Mouse (Mus musculus) left cerebral cortex, postnatal 10 days (tissue): ENCODE measurements around the gene Ckap2. TPM values are rescaled to one million over a fixed set of nuclear protein-coding genes. Genes with fewer than 3 reads are reported as not detected.
"Not testable (repeated sequence)": the region's sequence is repeated elsewhere in the genome, so short reads cannot be mapped to it uniquely, and the experiment has no call there.

ENCODE experiments used
- DNase-seq, 2 experiments: peaks; one replicate each; pipeline ENCODE4 v3.0.0; 2021 to 2022; ENCODE audit warnings: low spot score in 2 of 2, mixed read lengths in 1 of 2; ENCODE audit errors: extremely low spot score in 1 of 2
- intact Hi-C: fragments of 180-260 bp; cut with DNase I; formaldehyde crosslinking; loops from one replicate; pipeline ENCODE4 v1.15.1; 2025
- total RNA-seq, 2 experiments: library from RNA; stranded (reverse); gene quantifications; 2 replicates each; pipeline ENCODE4 v1.2.3; 2021

The Ckap2 gene
- total RNA-seq, 2 experiments from 2014 or later: 2.2 to 2.4 TPM

DNA sequence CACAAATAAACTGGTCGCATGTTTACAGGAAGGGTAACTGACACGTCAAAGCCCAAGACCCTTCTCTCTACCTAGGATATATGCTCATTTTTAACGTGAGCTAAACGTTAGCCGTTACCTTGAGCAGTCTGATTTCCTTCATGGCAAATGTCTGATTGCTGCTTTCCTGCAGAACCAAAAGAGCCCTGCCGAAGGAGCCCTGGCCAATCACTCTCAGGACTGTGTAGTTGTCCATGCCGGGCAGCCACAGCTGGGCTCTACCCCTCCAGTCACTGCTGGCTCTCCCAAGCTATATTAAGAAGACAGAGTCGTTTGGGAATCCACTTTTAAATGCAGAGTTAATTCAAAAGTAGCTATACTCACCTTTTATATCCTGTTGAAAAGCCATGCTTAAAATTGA is 23.4 kb downstream of the Ckap2 start:
- intact Hi-C loops: no loop called here
- no peak for DNase-seq

DNA sequence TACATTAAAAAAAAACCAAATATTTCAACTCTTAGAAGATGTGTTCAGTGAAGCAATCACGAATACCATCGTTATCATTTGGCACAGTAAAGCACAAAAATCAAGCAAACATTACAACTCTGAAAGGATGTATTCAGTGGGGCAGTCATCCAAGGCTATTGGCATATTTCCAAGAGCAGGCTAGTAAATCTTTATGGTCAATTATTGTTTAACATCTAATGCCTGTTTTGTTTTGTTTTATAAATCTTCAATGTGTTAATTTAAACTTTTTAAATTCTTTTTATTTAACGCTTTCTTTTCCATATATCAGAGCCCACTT is 35.3 kb downstream of the Ckap2 start:
- no peak for DNase-seq
- intact Hi-C loops: no loop called here

DNA sequence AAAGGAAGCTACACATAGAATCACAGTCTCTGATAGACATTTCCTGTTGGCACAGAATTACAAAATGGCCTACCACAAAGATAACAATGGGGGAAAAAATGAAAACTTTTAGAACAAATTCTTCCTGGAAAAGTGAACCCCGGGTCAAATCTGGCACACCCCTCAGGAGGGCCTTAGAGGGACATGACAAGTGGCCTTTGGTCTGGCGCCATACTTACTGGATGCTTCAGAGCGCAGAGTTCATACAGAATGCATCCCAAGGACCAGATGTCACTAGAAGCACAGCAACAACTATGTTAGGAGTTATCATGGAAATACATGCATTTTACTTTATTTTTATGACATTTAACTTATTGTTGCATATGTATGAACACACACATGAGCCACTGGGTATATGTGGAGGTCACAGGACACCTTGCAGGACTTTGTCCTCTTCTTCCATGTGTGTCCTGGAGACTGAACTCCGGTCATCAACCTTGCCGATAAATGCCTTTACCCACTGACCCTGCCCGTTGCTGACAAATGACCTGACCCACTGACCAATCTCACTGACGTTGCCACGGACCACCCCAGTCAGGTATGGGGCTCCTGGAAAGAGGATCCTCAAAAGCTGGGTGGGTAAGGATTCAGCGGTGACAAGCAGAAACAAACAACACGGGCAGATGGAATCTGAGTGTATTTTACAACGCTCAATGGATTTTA is 35.8 kb downstream of the Ckap2 start:
- no peak for DNase-seq
- intact Hi-C loops: no loop called here

DNA sequence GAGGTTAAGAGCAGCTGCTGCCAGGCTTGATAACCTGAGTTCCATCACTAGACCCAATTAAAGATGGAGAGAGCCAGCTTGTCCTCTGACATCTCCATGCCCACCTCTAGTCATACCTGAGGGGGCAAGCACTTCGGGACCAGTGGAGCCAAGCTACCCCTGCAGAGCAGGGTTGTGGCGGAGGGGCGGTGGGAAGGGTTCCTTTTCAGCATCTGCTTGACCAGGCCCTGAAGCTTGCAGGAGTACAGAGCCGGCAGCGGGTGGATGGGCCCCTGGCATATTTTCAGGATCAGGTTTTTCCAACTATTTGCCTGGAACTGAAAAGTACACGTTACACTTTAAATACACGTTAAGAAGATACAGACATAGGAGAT is 37.3 kb downstream of the Ckap2 start:
- DNase-seq: no peak
- intact Hi-C loops: no loop called here

DNA sequence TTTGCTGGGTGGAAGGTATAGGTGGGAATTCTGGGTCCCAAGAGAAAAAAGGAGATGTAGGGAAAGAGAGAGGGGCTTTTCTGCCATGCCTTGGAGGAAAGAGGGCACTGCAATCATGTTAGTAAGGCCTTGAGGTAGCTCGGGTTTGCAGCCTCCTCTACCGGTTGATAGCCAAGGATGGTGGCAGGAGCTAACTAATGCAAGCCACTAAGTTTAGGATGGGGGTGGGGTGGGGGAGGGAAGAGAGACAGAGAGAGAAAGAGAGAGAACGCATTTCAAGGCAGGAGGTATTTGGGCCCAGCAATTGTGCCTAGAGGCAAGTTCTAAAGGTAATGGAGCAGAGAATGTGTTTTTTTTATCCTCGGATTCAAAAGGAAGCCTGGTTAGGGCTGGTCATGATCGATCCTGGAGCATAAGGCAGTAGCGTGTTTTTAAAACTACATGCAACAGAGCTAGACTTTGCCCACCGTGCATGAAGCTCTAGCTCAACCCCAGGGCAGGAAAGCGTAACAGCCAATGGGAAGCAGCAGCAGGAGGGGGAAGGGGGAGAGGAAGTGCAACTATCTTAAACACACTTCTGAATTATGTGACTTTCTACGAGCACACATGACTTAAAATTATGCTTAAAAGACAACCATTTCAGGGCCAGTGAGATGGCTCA is 37.8 kb downstream of the Ckap2 start:
- intact Hi-C loops: no loop called here
- no peak for DNase-seq

DNA sequence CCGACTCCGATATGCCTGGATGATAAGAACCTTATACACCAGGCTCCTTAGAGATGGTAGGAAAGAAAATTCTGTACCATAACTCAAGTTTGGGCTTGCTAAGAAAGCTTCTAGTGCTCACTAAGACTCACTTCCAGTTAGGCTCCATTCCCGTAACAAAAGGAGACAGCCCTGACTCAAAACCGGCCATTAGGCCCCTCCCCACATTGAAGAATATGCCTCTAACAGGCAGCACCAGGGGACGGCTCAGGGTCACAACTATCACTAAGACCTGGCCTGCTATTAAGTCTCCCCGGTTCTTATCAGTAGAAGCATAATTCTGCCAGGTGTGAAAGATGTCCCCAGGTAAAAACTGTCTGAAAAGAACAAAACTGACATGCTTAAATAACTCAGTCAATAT is 39.8 kb downstream of the Ckap2 start:
- DNase-seq: no peak
- intact Hi-C loops: no loop called here

DNA sequence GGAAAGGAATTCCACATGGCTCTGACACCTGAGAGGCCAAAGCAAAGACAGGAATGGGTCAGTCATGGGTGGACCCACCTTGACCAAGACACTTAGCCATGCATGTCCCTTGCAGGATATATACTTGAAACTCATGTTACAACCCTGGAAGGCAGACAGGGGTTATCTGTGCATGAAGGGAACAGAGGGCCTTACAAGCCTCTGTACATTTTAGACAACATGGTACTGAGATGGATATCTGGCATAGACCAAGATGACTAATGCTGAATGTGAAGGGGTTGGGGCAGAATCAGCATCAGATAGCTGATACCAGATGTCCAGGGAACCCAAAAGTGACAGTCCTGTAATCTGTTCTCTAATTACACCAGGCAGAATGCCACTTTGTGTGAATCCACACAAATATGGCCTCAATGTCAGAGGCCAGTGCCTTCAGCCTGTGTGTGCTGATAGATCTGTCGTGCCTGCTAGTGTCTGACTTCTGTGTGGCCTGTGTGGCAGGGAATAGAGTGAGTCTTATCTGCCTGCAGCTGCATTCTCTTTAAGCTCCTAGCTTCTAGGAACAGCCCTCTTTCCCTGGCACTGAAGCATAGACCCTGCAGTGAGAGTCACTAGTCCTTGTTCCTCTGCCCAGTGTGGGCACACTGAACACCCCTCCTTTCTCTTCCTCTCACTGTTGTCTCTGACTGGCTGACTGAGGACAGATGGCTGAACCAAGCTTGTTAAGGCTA is 41.7 kb downstream of the Ckap2 start:
- DNase-seq: no peak
- intact Hi-C loops: no loop called here

DNA sequence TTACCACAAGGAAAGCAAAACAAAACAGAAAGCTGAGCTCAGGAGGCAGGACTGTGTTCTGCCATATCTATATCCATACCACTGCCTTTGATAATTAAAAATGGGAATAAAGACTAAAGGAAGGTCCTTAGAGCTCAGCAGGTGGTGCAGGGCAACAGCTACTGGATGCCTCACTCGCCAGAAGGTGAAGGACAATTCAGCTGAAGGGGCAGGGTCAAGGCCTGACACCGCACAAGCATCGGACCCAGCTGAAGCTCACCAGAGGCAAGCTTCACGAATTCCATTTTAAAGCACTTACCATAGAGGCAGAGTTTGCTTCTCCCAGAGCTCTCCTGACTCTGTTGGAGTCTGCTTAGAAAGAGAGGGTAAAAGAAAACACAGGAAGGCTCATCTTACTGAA is 43.0 kb downstream of the Ckap2 start:
- intact Hi-C loops: no loop called here
- DNase-seq: no peak

DNA sequence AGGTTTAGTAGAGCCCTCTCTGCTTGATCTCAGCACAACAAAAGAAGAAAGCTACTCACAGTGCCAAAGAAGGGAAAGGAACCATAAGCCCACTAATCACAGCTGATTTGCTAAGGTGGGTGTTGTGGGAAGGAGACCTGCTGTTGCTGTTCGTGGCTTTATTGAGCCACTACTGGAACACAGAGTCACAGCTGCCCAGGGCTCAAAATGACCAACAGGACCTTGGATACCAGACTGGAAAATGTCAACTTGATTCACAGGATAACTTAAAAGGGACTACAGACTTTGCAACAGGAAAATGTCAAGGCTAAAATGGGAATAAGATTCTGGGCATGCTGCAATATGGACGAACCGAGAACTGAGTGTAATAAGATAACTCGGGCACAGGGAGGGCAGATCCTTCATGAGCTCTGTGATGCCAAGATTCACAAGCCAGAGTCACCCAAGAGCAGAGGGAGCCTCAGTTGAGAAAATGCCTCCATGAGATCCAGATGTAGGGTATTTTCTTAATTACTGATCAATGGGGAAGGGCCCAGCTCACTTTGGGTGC is 43.7 kb downstream of the Ckap2 start:
- intact Hi-C loops: no loop called here
- DNase-seq: no peak

DNA sequence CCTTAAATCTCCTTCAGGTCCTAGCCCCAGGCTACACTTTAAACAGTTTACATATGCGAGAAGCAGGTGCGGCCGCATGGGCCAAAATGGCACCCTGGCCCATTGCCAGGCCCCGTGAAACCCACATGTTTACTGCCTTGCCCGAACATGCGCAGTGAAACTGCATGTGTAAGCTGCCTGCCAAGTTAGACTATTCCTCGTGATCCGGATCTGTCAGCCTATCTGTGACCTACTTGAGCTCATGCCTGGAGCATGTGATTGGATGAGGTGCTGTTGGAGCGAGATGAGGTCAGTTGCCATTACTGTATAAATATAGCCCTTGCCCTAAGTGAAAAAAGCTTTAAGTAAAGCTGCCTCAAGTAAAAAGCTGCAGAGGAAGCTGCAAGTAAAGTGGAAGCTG is 49.2 kb downstream of the Ckap2 start:
- DNase-seq, intact Hi-C loops: not testable (repeated sequence)

DNA sequence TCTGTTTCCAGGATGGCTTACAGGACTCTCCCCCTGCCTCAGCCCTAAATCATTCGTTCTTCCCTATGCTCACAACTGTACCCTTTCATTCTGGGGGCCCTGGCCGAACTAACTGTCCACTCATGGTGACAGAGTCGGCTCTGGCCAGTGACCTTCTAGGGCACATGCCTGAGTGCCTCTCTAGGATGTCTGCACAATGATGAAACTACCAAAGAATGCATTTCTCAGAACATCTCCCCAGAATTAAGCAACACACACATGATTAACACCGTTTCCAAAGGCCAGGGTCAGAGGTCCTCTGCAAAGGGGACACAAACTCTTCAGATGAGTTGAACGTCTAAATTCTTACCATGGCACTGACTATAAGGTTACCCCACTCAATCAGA is 50.9 kb downstream of the Ckap2 start:
- DNase-seq: no peak
- intact Hi-C loops: loop anchor here (5.0 kb wide), 1 partner anchor 248 kb away; no protein-coding TSS in a partner anchor

DNA sequence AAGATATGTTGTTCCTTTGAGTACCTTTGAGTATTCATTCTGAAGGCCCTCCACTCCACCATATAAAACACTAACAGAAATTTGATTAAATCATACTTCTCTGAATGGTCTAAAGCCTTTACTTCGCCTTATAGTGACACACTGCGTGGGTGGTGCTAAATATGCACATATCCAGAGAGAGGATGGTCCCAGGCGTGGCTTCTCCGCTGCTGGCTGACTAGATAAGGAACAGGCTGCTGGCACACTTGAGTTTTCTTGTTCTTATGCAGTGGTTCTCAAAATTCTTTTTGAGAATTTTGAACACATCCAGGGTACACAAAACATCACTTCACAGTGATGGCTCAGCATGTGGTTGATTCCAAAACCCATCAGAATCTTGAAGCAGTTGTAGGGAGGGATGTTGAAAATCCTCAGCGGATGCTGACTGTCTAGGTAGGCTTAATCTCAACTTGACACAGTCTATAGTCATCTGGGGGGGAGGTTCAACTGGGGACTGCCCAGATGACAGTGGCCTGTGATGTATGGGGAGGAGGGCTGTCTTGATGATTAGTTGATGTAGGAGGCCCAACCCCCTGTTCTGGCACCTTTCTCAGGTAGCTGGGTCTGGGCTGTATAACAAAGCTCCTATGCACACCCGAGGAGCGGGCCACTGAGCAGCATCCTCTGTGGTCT is 51.4 kb downstream of the Ckap2 start:
- intact Hi-C loops: loop anchor here (5.0 kb wide), 1 partner anchor 248 kb away; no protein-coding TSS in a partner anchor
- DNase-seq: no peak

DNA sequence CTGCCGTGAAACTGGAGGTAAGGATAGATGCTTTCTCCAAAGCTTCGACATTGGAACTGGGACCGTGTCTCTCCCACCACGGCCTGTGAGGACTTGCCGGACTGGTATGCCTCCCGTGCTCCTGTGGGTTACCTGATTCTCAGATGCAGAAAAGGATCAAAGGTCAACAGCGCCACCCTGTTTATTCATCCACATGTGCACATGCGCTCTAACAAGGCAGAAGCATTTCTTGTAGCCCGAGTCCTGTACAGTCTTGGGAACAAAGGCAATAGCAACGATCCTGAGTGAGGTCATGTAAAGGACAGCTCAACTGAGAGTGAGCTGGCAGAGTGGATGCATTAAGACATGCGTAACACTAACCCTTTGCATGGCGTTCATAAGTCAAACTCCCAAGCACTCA is 53.6 kb downstream of the Ckap2 start:
- no peak for DNase-seq
- intact Hi-C loops: loop anchor here (5.0 kb wide), 1 partner anchor 250 kb away; no protein-coding TSS in a partner anchor

DNA sequence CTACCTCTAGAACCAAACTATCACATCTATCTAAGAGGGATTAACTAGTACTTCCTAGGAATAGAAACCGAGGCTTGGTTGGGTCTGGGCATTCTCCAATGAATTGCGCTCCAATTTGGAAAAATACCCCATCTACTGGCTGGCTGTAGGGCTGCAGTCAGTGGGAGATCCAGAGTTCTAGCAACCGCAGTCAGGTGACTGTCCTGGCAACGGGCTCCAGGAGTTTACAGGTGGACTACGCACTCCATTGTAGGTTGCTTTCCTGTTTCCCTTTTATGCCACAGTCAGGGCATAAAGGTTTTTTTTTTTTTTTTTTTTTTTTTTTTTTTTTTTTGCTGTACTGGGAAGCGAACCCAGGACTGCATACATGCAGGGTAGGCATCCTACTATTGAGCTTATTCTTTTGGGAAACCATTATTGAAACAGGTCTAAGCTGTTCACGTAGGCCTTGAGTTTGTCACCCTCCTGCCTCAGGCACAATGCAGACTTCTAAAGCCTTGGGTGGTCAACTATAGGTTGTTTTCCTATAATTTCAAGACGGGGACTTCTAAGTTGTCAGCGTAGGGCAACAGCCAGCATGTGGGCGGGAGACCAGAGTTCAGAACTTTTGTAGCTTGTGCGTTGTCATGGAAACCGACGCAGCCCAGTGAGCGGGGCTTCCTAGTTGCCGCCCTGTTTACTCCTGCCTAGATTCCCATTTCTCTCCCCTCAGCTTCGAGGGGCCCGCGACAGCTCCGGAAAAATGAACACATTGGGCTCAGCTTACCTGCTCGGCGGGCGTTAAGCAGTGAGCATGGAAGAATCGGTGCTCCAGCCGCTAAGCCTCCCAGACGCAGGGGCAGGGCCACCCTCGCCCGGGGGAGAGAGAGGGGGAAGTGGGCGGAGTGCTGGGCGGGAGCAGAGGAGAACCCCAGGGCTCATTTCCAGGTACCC is 61.1 kb downstream of the Ckap2 start, which contains the start of gene Nek5:
TSS of gene Nek5 (minus strand) at position 834 of the 933 bp plus-strand sequence.
- peak in 1 of 2 experiments; percentile 51 for DNase-seq

More for the DNA sequence above, 61.1 kb downstream of the Ckap2 start, which contains the start of gene Nek5:
- intact Hi-C loops: no loop called here
